Mouse (Mus musculus) midbrain, postnatal 0 days (tissue): ENCODE data around the gene Slc7a5. TPM values are rescaled to one million over a fixed set of nuclear protein-coding genes. Genes with fewer than 3 reads are reported as not detected.

Experiments
- ATAC-seq: fragments of 200-750 bp; cut with Nextera tagmentation; 2 replicates; pipeline ENCODE4 v1.8.0; 2017; ENCODE audit warnings: moderate number of reproducible peaks, mild to moderate bottlenecking, moderate TSS enrichment, moderate library complexity; ENCODE audit not compliant: low FRiP score
- DNase-seq: peaks from one replicate; pipeline ENCODE4 v3.0.0-alpha.2; 2015; ENCODE audit warnings: low spot score
- H3K27ac ChIP-seq: fragments of 300-500 bp; sonication (generic); 2 replicates; pipeline ENCODE4 v1.5.1; 2014; ENCODE audit warnings: low read depth, mild to moderate bottlenecking, low read length, mixed read lengths
- H3K27me3 ChIP-seq: fragments of 300-500 bp; sonication (generic); 2 replicates; pipeline ENCODE4 v1.6.1; 2014; ENCODE audit warnings: low read length, control low read depth, mixed read lengths; ENCODE audit not compliant: insufficient read depth
- H3K36me3 ChIP-seq: fragments of 300-500 bp; sonication (generic); 2 replicates; pipeline ENCODE4 v1.6.1; 2014; ENCODE audit warnings: low read length, control low read depth, mixed read lengths; ENCODE audit not compliant: insufficient read depth
- H3K4me1 ChIP-seq: fragments of 300-500 bp; sonication (generic); 2 replicates; pipeline ENCODE4 v1.6.1; 2014; ENCODE audit warnings: mild to moderate bottlenecking, control low read depth, antibody characterized with exemption, low read length, mixed read lengths; ENCODE audit not compliant: insufficient read depth
- H3K4me2 ChIP-seq: fragments of 300-500 bp; sonication (generic); 2 replicates; pipeline ENCODE4 v1.6.1; 2014; ENCODE audit warnings: low read depth, mild to moderate bottlenecking, low read length, mixed read lengths; ENCODE audit not compliant: poor library complexity, severe bottlenecking
- H3K4me3 ChIP-seq: fragments of 300-500 bp; sonication (generic); 2 replicates; pipeline ENCODE4 v1.5.1; 2014; ENCODE audit warnings: low read depth, mild to moderate bottlenecking, low read length, moderate library complexity
- H3K9ac ChIP-seq: fragments of 300-500 bp; sonication (generic); replicated peaks from 2 replicates; pipeline ENCODE4 v1.6.1; 2014; ENCODE audit warnings: mild to moderate bottlenecking, low read length, moderate library complexity, mixed read lengths; ENCODE audit not compliant: poor library complexity, severe bottlenecking
- H3K9me3 ChIP-seq: fragments of 300-500 bp; sonication (generic); 2 replicates; pipeline ENCODE4 v1.6.1; 2016; ENCODE audit warnings: low read length, control low read depth
- CTCF ChIP-seq: IDR thresholded peaks from 2 replicates; pipeline ENCODE4 v1.5.1; 2016; ENCODE audit warnings: antibody characterized with exemption, mild to moderate bottlenecking
- WGBS: fragments of 180-500 bp; shearing (Covaris S2); extraction: QIAGEN DNeasy Blood & Tissue Kit; methylation state at CpG from one replicate; pipeline ENCODE4 v1.1.7; 2014; 5-methylcytosine and 5-hydroxymethylcytosine counted together
- polyA plus RNA-seq: library from polyadenylated mRNA; unstranded; fragments of >200 nt; fragmentation: Nextera tagmentation; extraction: Ambion mirVana; gene quantifications from 2 replicates; pipeline ENCODE4 v1.2.1, GENCODE M21; 2015
- total RNA-seq: library from RNA; depleted of rRNA; stranded (reverse); fragments of >200 nt; gene quantifications from 2 replicates; pipeline ENCODE4 v1.2.3, GENCODE M21; 2014

The Slc7a5 gene
- total and polyA plus RNA-seq, 2 experiments from 2014 or later = 64.5 to 115 TPM

- ATAC-seq = no peak
- Histone ChIP-seq H3K4me3 (no peak overlapping the region), H3K9ac (no peak overlapping the region), H3K36me3 (no peaks in the 10 kb centered on the region), H3K4me1 (peaks cover 6% of the 10 kb centered on the region; the same call in 1 of the 2 replicates), H3K9me3 (no peaks in the 10 kb centered on the region), H3K27ac (no peak overlapping the region), H3K4me2 (no peak overlapping the region), H3K27me3 (no peaks in the 10 kb centered on the region)
- TF ChIP-seq CTCF = no peak
- WGBS = 73% methylated on average over 9 of the region's 9 CpGs
- no peak for DNase-seq
Measured at GRCm38 (mm10) chr8:121849303-121849702, 58.2 kb downstream of the Slc7a5 start.

GRCm38 (mm10) chr8:121848495-121848894, 59.0 kb downstream of the Slc7a5 start:
- Histone ChIP-seq H3K36me3 (no peaks in the 10 kb centered on the region), H3K9ac (no peak overlapping the region), H3K9me3 (no peaks in the 10 kb centered on the region), H3K27ac (no peak overlapping the region), H3K27me3 (no peaks in the 10 kb centered on the region), H3K4me2 (no peak overlapping the region), H3K4me3 (no peak overlapping the region), H3K4me1 (peaks cover 6% of the 10 kb centered on the region; the same call in 1 of the 2 replicates)
- no peak for DNase-seq
- TF ChIP-seq CTCF = no peak
- WGBS = 70% methylated on average over 10 of the region's 10 CpGs
- no peak for ATAC-seq

- no peak for TF ChIP-seq CTCF
- Histone ChIP-seq H3K9ac (no peak overlapping the region), H3K4me2 (no peak overlapping the region), H3K27me3 (no peaks in the 10 kb centered on the region), H3K4me3 (no peak overlapping the region), H3K4me1 (peaks cover 6% of the 10 kb centered on the region; the same call in 1 of the 2 replicates), H3K27ac (no peak overlapping the region), H3K9me3 (no peaks in the 10 kb centered on the region), H3K36me3 (no peaks in the 10 kb centered on the region)
- 66% methylated on average over 6 of the region's 6 CpGs for WGBS
- DNase-seq (no peak), ATAC-seq (no peak)
Measured at GRCm38 (mm10) chr8:121847987-121848386, 59.5 kb downstream of the Slc7a5 start.

- WGBS = 69% methylated on average over 10 of the region's 10 CpGs
- H3K9me3 ChIP-seq = no peaks in the 10 kb centered on the region
Measured at GRCm38 (mm10) chr8:121847261-121847822, 60.2 kb downstream of the Slc7a5 start.

GRCm38 (mm10) chr8:121846815-121847214, 60.7 kb downstream of the Slc7a5 start:
- no peak for TF ChIP-seq CTCF
- ATAC-seq = no peak

More at GRCm38 (mm10) chr8:121847261-121847822, 60.2 kb downstream of the Slc7a5 start:
- Histone ChIP-seq H3K27me3 (no peaks in the 10 kb centered on the region), H3K4me2 (no peak overlapping the region), H3K4me1 (peaks cover 6% of the 10 kb centered on the region; the same call in 1 of the 2 replicates), H3K27ac (no peak overlapping the region), H3K9ac (no peak overlapping the region), H3K36me3 (no peaks in the 10 kb centered on the region), H3K4me3 (no peak overlapping the region)
- ATAC-seq (no peak), DNase-seq (no peak)
- no peak for TF ChIP-seq CTCF

GRCm38 (mm10) chr8:121844765-121845164, 62.7 kb downstream of the Slc7a5 start:
- no peaks in the 10 kb centered on the region for H3K27me3 ChIP-seq
- no peaks in the 10 kb centered on the region for H3K4me1 ChIP-seq
- no peak for TF ChIP-seq CTCF
- H3K27ac ChIP-seq = no peak overlapping the region
- H3K4me2 ChIP-seq = no peak overlapping the region
- H3K9ac ChIP-seq = no peak overlapping the region
- no peaks in the 10 kb centered on the region for H3K36me3 ChIP-seq
- 43% methylated on average over 6 of the region's 7 CpGs for WGBS
- DNase-seq (no peak), ATAC-seq (no peak)
- no peaks in the 10 kb centered on the region for H3K9me3 ChIP-seq
- H3K4me3 ChIP-seq = no peak overlapping the region

More at GRCm38 (mm10) chr8:121846815-121847214, 60.7 kb downstream of the Slc7a5 start:
- Histone ChIP-seq H3K4me3 (no peak overlapping the region), H3K27me3 (no peaks in the 10 kb centered on the region), H3K4me2 (no peak overlapping the region), H3K9me3 (no peaks in the 10 kb centered on the region), H3K9ac (no peak overlapping the region), H3K36me3 (no peaks in the 10 kb centered on the region), H3K27ac (no peak overlapping the region), H3K4me1 (peaks cover 5% of the 10 kb centered on the region; the same call in 1 of the 2 replicates)
- no peak for DNase-seq
